In the genomic region with DNA sequence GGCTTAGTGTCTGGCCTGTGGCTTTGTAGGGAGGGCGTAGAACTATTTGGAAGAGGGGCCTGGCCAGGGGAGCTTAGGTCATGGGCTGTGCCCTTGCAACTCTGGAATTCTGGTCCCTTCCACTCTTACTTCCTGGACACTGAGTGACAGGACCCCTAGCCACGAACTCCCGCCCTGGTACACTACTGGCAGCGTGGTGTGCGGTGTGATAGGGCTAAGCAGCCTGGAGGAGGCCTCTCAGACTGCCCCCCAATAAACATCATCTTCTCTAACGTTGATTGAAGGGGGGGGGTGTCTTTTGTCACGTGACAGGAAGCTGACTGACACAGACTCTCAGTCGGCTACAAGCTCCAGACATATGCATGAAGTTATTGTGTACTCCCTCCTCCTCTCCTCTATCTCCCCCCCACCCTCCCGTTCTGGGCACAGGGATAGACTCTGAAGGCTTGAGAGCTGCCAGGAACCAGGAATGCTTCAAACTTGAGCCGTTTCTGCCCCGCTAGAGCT, we compare ENCODE assay signal across 8 mouse cellular contexts. TPM values are rescaled to one million over a fixed set of nuclear protein-coding genes. Genes with fewer than 3 reads are reported as not detected.
DNase-seq lines count a peak whose midpoint lies in the region; ATAC-seq and TF ChIP-seq lines count a peak whose summit lies in the region.

No protein-coding gene starts in this region.

- no peak for DNase-seq in gastrocnemius, adult 2 months
- no peak for DNase-seq in gastrocnemius, adult 18-20 months (ENCODE audit: low spot score)
- DNase-seq in kidney, postnatal 14 days: peak; percentile 27
- DNase-seq in cerebellum, adult 11-12 months: no peak
- no peak for DNase-seq in cerebellum, postnatal 36 days
- DNase-seq in layer of hippocampus, postnatal 36 days: no peak

- peak; percentile 97 for ATAC-seq in common myeloid progenitor, adult 5-6 weeks (replicated peaks; ENCODE audit: low read depth, poor library complexity, severe bottlenecking)
- ATAC-seq in monocyte, adult 5-6 weeks (replicated peaks; ENCODE audit: insufficient number of reproducible peaks, low FRiP score, low TSS enrichment, poor library complexity, severe bottlenecking): peak; percentile 64

- intact Hi-C loops in gastrocnemius, adult 2 months (cut with DNase I): no loop called here

- peak overlapping the region; percentile 20; the same call in 1 of the 2 replicates for H3K27ac ChIP-seq in gastrocnemius, adult 2 months

- peak overlapping the region; percentile 43 for H3K4me3 ChIP-seq in gastrocnemius, adult 2 months

- TF ChIP-seq CTCF in gastrocnemius, adult 2 months (IDR thresholded peaks at IDR 0.05): no peak

RNA-seq across cellular contexts. Expression of a gene that starts 21.4 kb away (rescaled TPM):
- total RNA-seq in gastrocnemius, adult 2 months (2021): 10 to 100 TPM; 21.6 to 23.8 TPM
- 10 to 100 TPM; 26.1 to 27.3 TPM for total RNA-seq in gastrocnemius, adult 18-20 months (2021)
- total RNA-seq in common myeloid progenitor, adult 5-6 weeks (2017): 114 and 116 TPM in 2 replicates
- 102 to 122 TPM (median 106 TPM) in 3 replicates for total RNA-seq in monocyte, adult 5-6 weeks (2017)
- 10 to 100 TPM; 55.1 to 59.2 TPM for total RNA-seq in layer of hippocampus, postnatal 36 days (2021)

RNA-seq across cellular contexts. Expression of a gene that starts 44.1 kb away (rescaled TPM):
- 10 to 100 TPM; 25.2 to 31.6 TPM for total RNA-seq in gastrocnemius, adult 2 months (2021)
- total RNA-seq in gastrocnemius, adult 18-20 months (2021): 10 to 100 TPM; 30.8 to 39.4 TPM
- 21.8 and 23.3 TPM in 2 replicates for total RNA-seq in common myeloid progenitor, adult 5-6 weeks (2017)
- 4.4 to 6.4 TPM (median 5.1 TPM) in 3 replicates for total RNA-seq in monocyte, adult 5-6 weeks (2017)
- total RNA-seq in layer of hippocampus, postnatal 36 days (2021): 10 to 100 TPM; 27.8 to 28.5 TPM
